Mouse (Mus musculus) left cerebral cortex, adult 6 months (tissue): ENCODE measurements around the gene Olfr740. TPM values are rescaled to one million over a fixed set of nuclear protein-coding genes. Genes with fewer than 3 reads are reported as not detected.

Experiments used
- long read RNA-seq, 2 experiments: library from polyadenylated mRNA; unstranded; transcript quantifications; one replicate each; pipeline ENCODE4 v2.0.0; 2019 to 2020
- polyA plus RNA-seq: library from polyadenylated mRNA; unstranded; fragments of <200 nt; fragmentation: Nextera tagmentation; gene quantifications from 2 replicates; pipeline ENCODE4 v1.2.3, GENCODE M21; 2021

Olfr740 gene
- polyA plus RNA-seq = not detected in 2 replicates
- long read RNA-seq, experiment 1 = 0 reads
- long read RNA-seq, experiment 2 = 0 reads

DNA sequence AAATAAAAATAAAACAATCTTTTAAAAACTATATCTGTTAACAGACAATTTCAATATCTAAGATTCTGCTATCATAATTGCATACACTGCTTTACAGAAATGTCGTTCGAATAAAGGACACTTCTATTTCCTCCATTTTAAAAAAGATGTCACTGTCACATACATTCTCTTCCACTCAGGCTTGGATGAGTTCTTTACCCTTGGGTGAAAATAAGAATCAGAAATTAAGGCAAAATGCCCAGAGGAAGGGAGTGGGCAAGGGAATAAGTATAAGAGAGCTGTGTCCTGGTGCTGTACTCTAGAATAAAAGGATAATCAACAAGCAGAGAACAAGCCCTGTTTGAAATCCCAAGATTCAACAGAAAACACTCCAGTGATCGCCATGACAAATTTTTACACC is at the start of gene Olfr740:
TSS of gene Olfr740 (plus strand) at position 301 of the 400 bp plus-strand sequence.

DNA sequence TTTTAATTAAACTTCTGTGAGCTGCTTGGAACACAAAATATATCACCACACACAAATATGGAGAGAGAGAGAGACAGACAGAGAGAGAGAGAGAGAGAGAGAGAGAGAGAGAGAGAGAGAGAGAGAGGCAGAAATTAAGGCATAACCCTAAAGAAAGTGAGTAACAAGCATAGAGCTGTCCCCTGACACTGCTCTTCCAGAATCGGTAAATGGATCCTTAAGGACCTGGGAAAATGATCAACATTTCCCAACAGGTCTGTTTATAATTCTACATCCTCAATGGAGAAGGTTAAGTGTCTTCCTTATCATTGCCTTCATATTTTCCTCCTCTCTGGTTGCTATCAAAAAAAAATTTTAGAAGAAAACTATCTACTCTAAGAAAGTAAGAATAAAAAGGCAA is 38.1 kb upstream of the Olfr740 start, which contains the start of gene Olfr738:
TSS of gene Olfr738 (plus strand) at position 301 of the 400 bp plus-strand sequence.

DNA sequence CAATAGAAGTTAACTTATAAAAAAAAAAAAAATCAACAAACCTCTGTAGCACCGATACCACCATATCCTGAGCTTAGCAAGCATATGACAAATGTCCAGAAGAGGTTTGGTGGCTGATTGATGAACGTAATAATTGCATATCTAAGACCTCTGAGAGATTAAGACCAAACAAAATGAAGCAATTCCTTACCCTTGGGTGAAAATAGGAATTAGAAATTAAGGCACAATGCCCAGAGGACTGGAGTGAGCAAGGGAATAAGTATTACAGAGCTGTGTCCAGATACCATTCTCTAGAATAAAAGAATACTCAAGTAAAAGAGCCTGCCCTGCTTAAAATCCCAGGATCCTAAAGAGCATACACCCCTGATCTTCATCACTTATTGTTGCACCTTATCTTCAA is 27.0 kb upstream of the Olfr740 start, which contains the start of gene Olfr739:
TSS of gene Olfr739 (plus strand) at position 301 of the 400 bp plus-strand sequence.

DNA sequence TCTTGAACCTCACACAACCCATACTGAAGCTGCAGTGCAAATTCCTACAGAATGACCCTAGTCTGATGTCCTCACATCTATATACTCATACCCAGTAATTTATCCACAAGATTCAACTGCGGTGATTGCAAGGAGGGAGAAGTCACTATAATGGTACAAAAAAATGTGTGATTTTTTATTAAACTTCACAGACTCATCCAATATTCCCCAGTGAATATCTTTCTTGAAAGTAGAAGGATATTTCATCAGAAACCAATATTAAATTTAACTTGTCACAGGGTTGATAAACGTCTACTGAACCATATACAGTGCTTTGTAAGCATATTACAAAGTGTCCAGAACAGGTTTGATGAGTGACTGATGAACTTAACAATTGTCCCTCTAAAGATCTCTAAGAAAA is 27.1 kb downstream of the Olfr740 start, which contains the start of gene Olfr741:
TSS of gene Olfr741 (plus strand) at position 301 of the 400 bp plus-strand sequence.

DNA sequence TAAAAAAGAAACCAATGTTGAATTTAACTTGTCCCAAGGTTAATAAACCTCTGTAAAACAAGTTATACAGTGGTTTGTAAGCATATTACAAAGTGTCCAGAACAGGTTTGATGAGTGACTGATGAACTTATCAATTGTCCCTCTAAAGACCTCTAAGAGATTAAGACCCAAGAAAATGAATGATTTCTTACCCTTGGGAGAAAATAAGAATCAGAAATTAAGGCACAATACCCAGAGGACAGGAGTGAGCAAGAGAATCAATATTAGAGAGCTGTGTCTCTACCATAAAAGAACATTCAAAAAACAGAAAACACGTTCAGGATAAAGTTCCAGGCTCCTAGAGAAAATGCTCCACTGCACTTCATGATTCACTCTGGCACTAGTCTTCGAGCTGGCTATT is 58.0 kb downstream of the Olfr740 start, which contains the start of gene Olfr742:
TSS of gene Olfr742 (plus strand) at position 301 of the 400 bp plus-strand sequence.

Other genes starting within 250 kb of the Olfr740 start
- gene Olfr731, start 203.7 kb upstream of the Olfr740 start, polyA plus RNA-seq = not detected in 2 replicates
- not detected in 2 replicates for gene Olfr732, start 161.3 kb upstream of the Olfr740 start, polyA plus RNA-seq
- gene Olfr733, start 144.0 kb upstream of the Olfr740 start, polyA plus RNA-seq = not detected in 2 replicates
- not detected in 2 replicates for gene Olfr734, start 118.8 kb upstream of the Olfr740 start, polyA plus RNA-seq
- not detected in 2 replicates for gene Olfr735, start 96.7 kb upstream of the Olfr740 start, polyA plus RNA-seq
- gene Tlr11, start 87.6 kb upstream of the Olfr740 start, polyA plus RNA-seq = not detected in 2 replicates
- gene Olfr736, start 64.4 kb upstream of the Olfr740 start, polyA plus RNA-seq = not detected in 2 replicates
- not detected in 2 replicates for gene Olfr738, start 38.0 kb upstream of the Olfr740 start, polyA plus RNA-seq
- gene Olfr739, start 26.9 kb upstream of the Olfr740 start, polyA plus RNA-seq = not detected in 2 replicates
- not detected in 2 replicates for gene Olfr741, start 27.2 kb downstream of the Olfr740 start, polyA plus RNA-seq
- not detected in 2 replicates for gene Olfr742, start 58.1 kb downstream of the Olfr740 start, polyA plus RNA-seq
- not detected in 2 replicates for gene Olfr743, start 76.3 kb downstream of the Olfr740 start, polyA plus RNA-seq
- not detected in 2 replicates for gene Olfr744, start 169.3 kb downstream of the Olfr740 start, polyA plus RNA-seq
- not detected in 2 replicates for gene Olfr745, start 193.8 kb downstream of the Olfr740 start, polyA plus RNA-seq
- gene Olfr746, start 201.5 kb downstream of the Olfr740 start, polyA plus RNA-seq = not detected in 2 replicates
- not detected in 2 replicates for gene Olfr747, start 247.7 kb downstream of the Olfr740 start, polyA plus RNA-seq